Mouse (Mus musculus) B cell, adult 2 months (primary cell): ENCODE data around the gene Axin1.
A peak's percentile ranks its signal among the peaks of the same experiment; 100 is the strongest.

Experiments
- DNase-seq, 2 experiments: peaks; one replicate each; pipeline ENCODE4 v3.0.0; 2022

Axin1 gene

DNA sequence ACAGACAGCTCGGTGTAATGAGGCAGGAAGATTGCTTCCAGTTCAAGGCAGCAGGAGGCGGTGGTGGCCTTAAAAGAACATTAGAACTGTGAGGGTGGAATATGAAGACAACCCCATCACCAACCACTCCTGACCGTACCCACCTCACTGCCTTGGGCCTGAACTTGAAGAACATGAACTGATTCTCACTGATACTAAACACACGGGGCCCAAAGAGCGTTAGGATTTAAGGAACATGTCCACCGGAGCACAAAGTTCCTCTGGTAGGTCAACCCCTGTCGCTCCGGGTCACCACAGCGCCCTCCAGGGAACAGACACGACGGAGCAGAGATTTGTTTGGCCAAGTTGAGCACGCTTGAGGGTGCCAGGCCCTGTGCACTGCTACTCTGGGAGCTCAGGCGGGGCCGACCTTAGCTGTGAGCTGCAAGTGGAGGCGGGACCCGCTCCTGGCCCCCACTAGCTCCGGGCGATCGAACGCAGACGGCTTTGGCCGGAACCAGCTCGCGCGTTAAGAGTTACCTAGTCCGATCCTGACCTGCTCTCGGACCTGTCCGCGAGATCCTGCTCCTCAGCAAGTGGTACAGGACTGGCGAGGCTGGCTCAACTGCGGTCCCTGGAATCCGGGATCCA, 105.1 kb downstream of the Axin1 start:
- DNase-seq: peak; percentile 80 to 81

DNA sequence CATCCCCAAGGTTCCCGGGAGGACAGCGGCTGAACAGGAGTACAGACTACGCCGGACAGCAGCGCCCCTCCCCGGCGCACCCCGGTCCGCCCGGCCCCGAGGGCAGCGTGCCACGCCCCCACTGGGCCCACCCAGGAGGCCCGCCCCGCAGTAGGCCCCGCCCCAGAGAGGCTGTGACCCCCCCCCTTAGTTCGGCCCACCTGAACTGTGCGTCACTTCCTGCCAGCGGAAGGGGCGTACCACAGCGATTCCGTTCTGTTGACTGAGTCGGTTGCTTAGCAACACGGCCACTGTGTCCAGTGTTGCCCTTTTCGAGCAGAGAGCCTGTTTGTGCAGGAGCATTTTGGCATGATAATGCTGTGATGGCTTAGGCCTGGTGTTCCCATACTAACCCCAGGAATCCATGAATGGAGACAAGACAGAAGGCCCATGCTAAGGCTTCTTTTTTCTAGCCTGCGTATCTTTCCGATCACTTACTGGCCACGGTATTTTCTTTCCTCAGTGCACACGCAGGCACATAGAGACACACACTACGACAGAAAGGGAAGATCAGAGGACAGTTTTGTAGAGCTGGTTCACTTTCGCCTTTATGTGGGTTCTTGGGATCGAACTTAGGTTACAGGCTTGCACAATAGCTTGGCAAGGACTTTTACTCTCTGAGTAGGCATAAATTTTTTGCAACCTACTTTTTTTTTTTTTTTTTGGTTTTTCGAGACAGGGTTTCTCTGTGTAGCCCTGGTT, 105.8 kb downstream of the Axin1 start, which contains the start of gene Fam234a:
Gene Fam234a, minus strand, starts transcription at position 142 of the 741 bp plus-strand sequence.
- peak; percentile 93 for DNase-seq
